Mouse (Mus musculus) frontal cortex, adult 2 months (tissue): ENCODE data around the gene Ccdc40. TPM values are rescaled to one million over a fixed set of nuclear protein-coding genes. Genes with fewer than 3 reads are reported as not detected.
A peak's percentile ranks its signal among the peaks of the same experiment; 100 is the strongest.

Experiments used
- DNase-seq, 2 experiments: peaks; one replicate each; pipeline ENCODE4 v3.0.0; 2022; ENCODE audit warnings: low spot score in 1 of 2; ENCODE audit errors: extremely low spot score in 1 of 2
- polyA plus RNA-seq: library from polyadenylated mRNA; depleted of rRNA; stranded (reverse); fragments of >200 nt; gene quantifications from 2 replicates; pipeline ENCODE4 v1.2.3, GENCODE M21; 2012; rRNA removed

Gene Ccdc40
- 1.7 and 1.9 TPM in 2 replicates for polyA plus RNA-seq

GRCm38 (mm10) chr11:119228091-119228781 lies at the start of gene Ccdc40, which contains the start of gene Tbc1d16:
TSS of gene Ccdc40 (plus strand) at chr11:119228572.
TSS of gene Tbc1d16 (minus strand) at chr11:119228499.
- DNase-seq = peak in 1 of 2 experiments; percentile 50

GRCm38 (mm10) chr11:119180824-119181582 lies 47.4 kb upstream of the Ccdc40 start:
- peak in 1 of 2 experiments; percentile 39 for DNase-seq

- no peak for DNase-seq
These were observed 46.4 kb upstream of the Ccdc40 start for GRCm38 (mm10) chr11:119181861-119182395.

GRCm38 (mm10) chr11:119183684-119184310 lies 44.6 kb upstream of the Ccdc40 start:
- DNase-seq = no peak

GRCm38 (mm10) chr11:119186381-119186780 lies 42.0 kb upstream of the Ccdc40 start:
- no peak for DNase-seq

GRCm38 (mm10) chr11:119186989-119187799 lies 41.2 kb upstream of the Ccdc40 start:
- peak in 1 of 2 experiments; percentile 79 for DNase-seq

GRCm38 (mm10) chr11:119187800-119188197 lies 40.6 kb upstream of the Ccdc40 start:
- no peak for DNase-seq

GRCm38 (mm10) chr11:119188389-119188788 lies 40.0 kb upstream of the Ccdc40 start:
- DNase-seq = no peak

- no peak for DNase-seq
These were observed 39.1 kb upstream of the Ccdc40 start for GRCm38 (mm10) chr11:119189319-119189718.

- DNase-seq = peak in 1 of 2 experiments; percentile 73
These were observed 37.9 kb upstream of the Ccdc40 start for GRCm38 (mm10) chr11:119190498-119190897.

GRCm38 (mm10) chr11:119191606-119192081 lies 36.7 kb upstream of the Ccdc40 start:
- no peak for DNase-seq

- DNase-seq = no peak
These were observed 36.2 kb upstream of the Ccdc40 start for GRCm38 (mm10) chr11:119192176-119192575.

GRCm38 (mm10) chr11:119192605-119193004 lies 35.8 kb upstream of the Ccdc40 start:
- DNase-seq = no peak

GRCm38 (mm10) chr11:119197618-119198563 lies 30.5 kb upstream of the Ccdc40 start:
- DNase-seq = no peak

GRCm38 (mm10) chr11:119198564-119199232 lies 29.7 kb upstream of the Ccdc40 start:
- DNase-seq = peak; percentile 60 to 84

GRCm38 (mm10) chr11:119199233-119199601 lies 29.2 kb upstream of the Ccdc40 start:
- DNase-seq = no peak

- DNase-seq = no peak
These were observed 24.9 kb upstream of the Ccdc40 start for GRCm38 (mm10) chr11:119203423-119203822.

- DNase-seq = no peak
These were observed 22.6 kb upstream of the Ccdc40 start for GRCm38 (mm10) chr11:119205738-119206137.
